Mouse (Mus musculus): ENCODE results near the gene Pptc7.

- TF ChIP-seq POLR2A (IDR thresholded peaks at IDR 0.05; ENCODE audit: borderline replicate concordance, control insufficient read depth, low read depth, low read length) (no peak), CTCF (IDR thresholded peaks at IDR 0.05; ENCODE audit: control insufficient read depth, insufficient read depth, low read length) (no peak)
Measured at GRCm38 (mm10) chr5:122245186-122245585, 39.0 kb upstream of the Pptc7 start.
